Mouse (Mus musculus): ENCODE measurements around the gene Clec16a.

Gene Clec16a

GRCm38 (mm10) chr16:10715211-10715610, 170.1 kb downstream of the Clec16a start:
- DNase-seq (ENCODE audit: low read depth in 1 of 2, low spot score in 2 of 2) = no peak

- no peak for DNase-seq (ENCODE audit: low read depth in 1 of 2, low spot score in 2 of 2)
Measured at GRCm38 (mm10) chr16:10715632-10716031, 170.5 kb downstream of the Clec16a start.

- no peak for DNase-seq (ENCODE audit: low read depth in 1 of 2, low spot score in 2 of 2)
Measured at GRCm38 (mm10) chr16:10716696-10717095, 171.6 kb downstream of the Clec16a start.

GRCm38 (mm10) chr16:10719971-10720370, 174.8 kb downstream of the Clec16a start:
- no peak for DNase-seq (ENCODE audit: low read depth in 1 of 2, low spot score in 2 of 2)

GRCm38 (mm10) chr16:10722882-10723544, 177.9 kb downstream of the Clec16a start:
- DNase-seq (ENCODE audit: low read depth in 1 of 2, low spot score in 2 of 2) = no peak

- DNase-seq (ENCODE audit: low read depth in 1 of 2, low spot score in 2 of 2) = no peak
Measured at GRCm38 (mm10) chr16:10723816-10724647, 178.9 kb downstream of the Clec16a start.

- DNase-seq (ENCODE audit: low read depth in 1 of 2, low spot score in 2 of 2) = no peak
Measured at GRCm38 (mm10) chr16:10725156-10725555, 180.0 kb downstream of the Clec16a start.

GRCm38 (mm10) chr16:10727630-10728029, 182.5 kb downstream of the Clec16a start:
- DNase-seq (ENCODE audit: low read depth in 1 of 2, low spot score in 2 of 2) = no peak

GRCm38 (mm10) chr16:10728886-10729285, 183.7 kb downstream of the Clec16a start:
- DNase-seq (ENCODE audit: low read depth in 1 of 2, low spot score in 2 of 2) = no peak

GRCm38 (mm10) chr16:10730941-10731340, 185.8 kb downstream of the Clec16a start:
- no peak for DNase-seq (ENCODE audit: low read depth in 1 of 2, low spot score in 2 of 2)

GRCm38 (mm10) chr16:10731785-10732184, 186.6 kb downstream of the Clec16a start:
- DNase-seq (ENCODE audit: low read depth in 1 of 2, low spot score in 2 of 2) = no peak

- no peak for DNase-seq (ENCODE audit: low read depth in 1 of 2, low spot score in 2 of 2)
Measured at GRCm38 (mm10) chr16:10732421-10732820, 187.3 kb downstream of the Clec16a start.

- DNase-seq (ENCODE audit: low read depth in 1 of 2, low spot score in 2 of 2) = no peak
Measured at GRCm38 (mm10) chr16:10735781-10736180, 190.6 kb downstream of the Clec16a start.

GRCm38 (mm10) chr16:10736364-10736763, 191.2 kb downstream of the Clec16a start:
- DNase-seq (ENCODE audit: low read depth in 1 of 2, low spot score in 2 of 2) = no peak

GRCm38 (mm10) chr16:10737571-10737970, 192.4 kb downstream of the Clec16a start:
- DNase-seq (ENCODE audit: low read depth in 1 of 2, low spot score in 2 of 2) = no peak

- no peak for DNase-seq (ENCODE audit: low read depth in 1 of 2, low spot score in 2 of 2)
Measured at GRCm38 (mm10) chr16:10738866-10739265, 193.7 kb downstream of the Clec16a start.

GRCm38 (mm10) chr16:10739854-10740398, 194.8 kb downstream of the Clec16a start:
- DNase-seq (ENCODE audit: low read depth in 1 of 2, low spot score in 2 of 2) = no peak

- DNase-seq (ENCODE audit: low read depth in 1 of 2, low spot score in 2 of 2) = no peak
Measured at GRCm38 (mm10) chr16:10741082-10741481, 195.9 kb downstream of the Clec16a start.

GRCm38 (mm10) chr16:10749226-10749625, 204.1 kb downstream of the Clec16a start:
- no peak for DNase-seq (ENCODE audit: low read depth in 1 of 2, low spot score in 2 of 2)

GRCm38 (mm10) chr16:10749824-10750223, 204.7 kb downstream of the Clec16a start:
- no peak for DNase-seq (ENCODE audit: low read depth in 1 of 2, low spot score in 2 of 2)

GRCm38 (mm10) chr16:10754521-10755296, 209.6 kb downstream of the Clec16a start:
- peak in 1 of 2 experiments; percentile 10 for DNase-seq (ENCODE audit: low read depth in 1 of 2, low spot score in 2 of 2)

All from monocyte, adult 2 months (primary cell).